Mouse (Mus musculus): ENCODE results near the gene Pomgnt1. TPM values are rescaled to one million over a fixed set of nuclear protein-coding genes. Genes with fewer than 3 reads are reported as not detected.

Gene Pomgnt1
- polyA plus RNA-seq, 2 experiments from 2014 or later: 6.6 to 10.0 TPM

DNA sequence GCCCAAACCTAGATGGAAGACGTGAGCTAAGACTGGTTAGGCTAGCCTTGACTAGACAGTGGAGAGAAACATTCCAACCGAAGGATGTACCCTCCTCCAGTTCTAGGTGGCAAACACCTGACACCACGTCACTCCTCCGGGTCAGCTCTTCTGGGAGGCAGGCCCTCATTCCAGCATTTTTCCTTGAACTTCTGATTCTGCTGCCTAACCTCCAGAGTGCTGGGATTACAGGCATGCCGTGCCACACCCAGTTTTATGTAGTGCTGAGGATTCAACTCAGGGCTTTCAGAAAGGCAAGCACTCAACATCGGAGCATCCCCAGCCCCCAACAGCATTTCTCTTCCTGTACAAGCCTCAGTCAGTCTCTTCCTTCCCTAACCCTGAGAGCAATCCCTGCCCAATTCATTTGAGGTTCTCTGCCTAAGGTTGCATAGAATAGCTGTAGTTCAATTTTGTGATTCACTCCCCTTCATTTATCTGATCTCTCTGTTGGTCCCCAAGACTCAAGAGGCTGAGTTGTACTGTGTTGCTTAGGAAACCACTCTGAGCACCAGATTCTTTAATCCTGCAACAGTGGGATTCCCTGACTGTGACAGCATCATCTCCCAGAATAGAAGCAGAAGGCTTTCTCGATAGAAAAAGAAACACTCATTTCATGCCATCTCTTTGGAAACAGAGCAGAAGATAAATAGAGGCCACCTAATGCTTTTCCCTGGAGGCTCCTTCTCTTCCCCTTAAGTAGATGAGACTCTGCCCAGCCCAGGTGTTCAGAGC lies 17.3 kb downstream of the Pomgnt1 start:
- ATAC-seq: no peak

DNA sequence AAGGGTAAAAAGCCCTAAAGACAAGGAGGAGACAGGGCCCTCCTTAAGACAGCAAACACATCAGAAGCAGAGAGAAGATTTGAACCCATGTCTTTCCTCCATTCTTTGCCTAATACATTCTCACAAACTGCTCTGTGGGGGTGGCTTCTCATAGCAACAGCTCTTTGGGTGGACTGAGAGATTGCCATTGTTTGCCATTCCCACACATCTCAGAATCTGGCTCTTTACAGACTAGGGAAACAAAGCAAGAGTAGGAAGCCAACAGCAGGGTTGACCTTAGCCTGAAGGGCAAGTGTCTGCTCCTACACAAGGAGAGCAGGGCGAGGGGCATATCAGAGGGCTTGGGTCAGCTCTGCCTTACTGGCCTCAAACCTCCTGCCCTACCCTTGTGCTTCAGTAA lies 18.1 kb downstream of the Pomgnt1 start:
- no peak for ATAC-seq

DNA sequence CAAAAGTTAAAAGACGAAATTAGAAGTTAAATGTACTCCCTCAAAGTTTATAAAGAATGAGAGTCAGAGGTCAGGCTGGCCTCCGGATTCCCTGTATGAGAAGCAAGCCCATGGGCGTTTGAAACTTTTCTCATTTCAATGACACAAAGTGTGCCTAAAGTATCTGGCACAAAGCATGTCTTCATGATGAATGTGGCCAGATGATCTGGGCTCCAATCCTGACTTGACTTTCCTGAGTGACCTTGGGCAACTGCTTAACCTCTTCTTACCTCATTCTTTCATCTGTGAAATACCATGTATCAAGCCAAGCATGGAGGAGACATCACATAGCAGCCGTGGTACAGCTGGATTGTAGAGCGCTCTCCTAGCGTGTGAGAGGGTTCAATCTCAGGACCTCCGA lies 18.6 kb downstream of the Pomgnt1 start:
- no peak for ATAC-seq

DNA sequence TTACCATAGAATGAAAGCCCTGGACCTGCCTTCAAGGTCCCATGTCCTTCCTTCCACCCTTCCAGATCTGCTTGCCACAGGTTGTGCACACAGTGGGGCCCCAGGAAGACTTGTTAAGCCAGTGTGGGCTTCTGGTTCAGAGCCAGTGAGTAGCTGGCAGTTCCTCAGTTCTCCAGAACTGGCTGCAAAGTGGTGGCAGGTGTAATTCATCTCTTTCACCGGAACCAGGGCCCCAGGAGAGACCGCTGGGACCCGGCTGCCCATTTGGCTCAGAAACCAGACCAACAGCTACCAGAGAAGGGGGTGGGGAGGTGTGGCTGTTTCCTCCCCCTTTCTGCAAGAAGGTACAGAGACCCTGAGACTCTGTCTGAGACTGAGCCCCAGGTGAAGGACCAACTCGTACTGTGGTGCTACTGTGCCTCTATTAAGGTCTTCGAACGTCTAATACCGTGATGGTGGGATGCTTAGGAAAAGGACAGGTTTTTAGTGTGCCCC lies 19.7 kb downstream of the Pomgnt1 start:
- ATAC-seq: peak; percentile 38

DNA sequence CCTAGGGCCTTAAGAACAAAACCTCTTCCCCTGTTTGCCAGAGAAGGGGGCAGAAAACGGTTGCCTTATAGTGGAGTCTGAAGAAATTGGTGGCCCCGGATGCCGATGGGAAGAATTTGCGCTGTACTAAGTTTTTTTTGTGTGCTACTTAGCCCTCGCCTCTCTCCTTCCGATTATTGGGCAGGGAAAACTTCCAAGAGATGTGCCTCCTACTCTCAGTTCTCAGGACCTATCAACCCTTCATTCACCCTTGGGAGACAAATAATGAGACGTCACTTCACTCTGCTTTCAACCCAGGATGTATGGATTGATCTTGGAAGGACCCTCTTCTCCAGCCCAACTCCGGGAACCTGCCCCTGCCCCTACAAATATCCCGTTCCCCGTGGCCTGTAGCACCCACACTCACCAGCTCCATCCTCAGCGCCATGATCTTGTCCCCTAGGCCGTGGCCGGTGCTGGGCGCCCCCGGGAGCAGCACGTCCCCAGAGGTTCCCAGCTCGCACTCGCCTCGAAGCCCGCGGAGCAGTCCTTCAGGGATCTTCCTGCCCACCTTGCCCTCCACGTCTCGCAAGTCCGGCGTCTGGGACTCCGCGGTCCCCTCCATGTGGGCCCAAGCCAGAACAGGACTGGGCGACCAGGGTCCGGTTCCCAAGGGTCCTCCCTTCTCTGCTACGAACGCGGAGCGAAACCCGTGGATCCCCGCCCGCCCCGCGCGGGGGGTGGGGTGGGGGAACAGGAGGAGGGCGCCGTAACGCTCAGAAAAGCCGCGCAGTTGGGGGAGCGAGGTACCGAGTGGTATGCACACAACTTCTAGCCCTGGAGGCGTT lies 20.5 kb downstream of the Pomgnt1 start:
- ATAC-seq: peak; percentile 57

DNA sequence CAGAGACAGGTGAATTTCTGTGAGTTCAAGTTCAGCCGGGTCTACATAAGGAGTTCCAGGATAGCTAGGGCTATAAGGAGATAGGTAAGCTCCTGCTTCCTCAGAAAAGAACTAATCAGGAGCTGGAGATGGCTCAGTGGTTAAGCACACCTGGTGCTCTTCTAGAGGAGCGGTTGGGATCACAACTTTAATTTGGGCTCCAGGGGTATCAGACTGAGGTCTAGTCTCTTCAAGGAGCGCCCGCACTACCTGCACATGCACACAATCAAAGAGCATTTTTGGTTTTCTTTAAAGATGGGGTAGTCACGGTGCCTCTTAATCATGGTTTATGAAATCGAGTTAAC lies 26.1 kb downstream of the Pomgnt1 start:
- ATAC-seq: no peak

DNA sequence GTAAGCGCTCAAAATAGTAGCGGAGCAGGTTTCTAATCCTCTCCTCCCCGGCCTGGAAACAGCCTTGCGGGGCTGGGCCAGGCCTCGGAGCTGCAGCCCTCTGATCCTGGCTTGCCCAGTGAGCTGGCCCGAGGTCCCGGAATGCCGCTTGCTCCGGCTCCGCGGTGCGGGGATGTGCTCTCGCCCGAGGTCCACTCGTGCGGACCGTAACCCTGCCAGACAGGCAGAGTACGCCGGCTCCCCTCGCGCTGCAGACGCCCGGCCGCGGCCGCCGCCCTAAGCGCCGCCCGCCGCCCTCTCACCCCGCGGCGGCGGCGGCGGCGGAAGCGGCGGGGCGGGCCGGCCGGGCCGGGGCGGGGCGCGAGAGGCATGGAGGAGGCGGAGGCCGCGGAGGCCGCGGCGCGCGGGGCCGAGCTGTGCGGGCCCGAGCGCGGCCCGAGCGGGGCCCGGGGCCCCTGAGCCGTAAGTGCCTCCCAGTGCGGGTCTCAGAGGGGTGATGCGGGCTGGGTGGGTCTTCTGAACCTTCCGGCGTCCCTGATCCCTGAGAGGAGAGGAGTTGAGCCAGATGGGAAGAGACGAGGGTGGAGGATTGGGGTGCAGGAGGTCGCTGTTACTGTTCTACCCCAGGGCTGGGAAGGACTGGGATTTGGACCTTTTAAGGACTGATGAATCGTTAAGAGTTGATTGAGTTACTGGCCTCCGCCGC lies 26.7 kb downstream of the Pomgnt1 start:
- peak; percentile 92 for ATAC-seq

DNA sequence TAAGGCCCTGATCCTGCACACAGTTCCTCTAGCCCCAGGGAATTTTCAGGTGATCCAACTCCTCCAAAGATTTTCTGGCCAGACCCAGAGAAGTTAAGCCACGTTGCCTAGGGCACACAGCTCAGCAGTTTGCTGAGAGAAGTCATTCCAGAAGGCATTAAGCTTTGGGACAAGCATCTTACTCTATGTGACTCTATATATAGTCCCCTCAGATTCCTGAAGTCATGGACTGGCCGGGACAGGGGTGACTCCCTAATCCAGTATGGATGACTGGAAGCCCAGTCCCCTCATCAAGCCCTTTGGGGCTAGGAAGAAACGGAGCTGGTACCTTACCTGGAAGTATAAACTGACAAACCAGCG lies 27.2 kb downstream of the Pomgnt1 start:
- no peak for ATAC-seq

DNA sequence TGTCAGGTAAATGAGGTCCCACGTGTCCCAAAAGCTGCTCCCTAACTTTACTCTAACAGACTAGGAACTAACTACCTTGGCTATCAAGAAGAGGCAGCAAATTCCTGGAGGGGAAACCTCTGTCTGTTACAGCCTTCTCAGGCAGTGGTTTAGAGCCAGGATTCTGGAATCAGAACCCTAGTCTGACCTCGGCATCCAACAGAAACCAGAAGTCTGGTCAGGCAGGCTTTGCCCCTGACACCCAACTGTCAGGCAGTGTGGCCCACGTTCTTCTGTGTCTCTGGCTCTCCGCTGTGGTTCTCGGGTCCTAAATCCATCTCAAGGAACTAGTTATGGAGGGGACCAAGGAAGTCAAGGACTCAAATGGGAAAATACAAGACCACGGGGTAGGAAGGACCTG lies 27.6 kb downstream of the Pomgnt1 start, which contains the start of gene Lurap1:
Gene Lurap1 (minus strand): TSS at position 101 of the 400 bp plus-strand sequence.
- no peak for ATAC-seq

DNA sequence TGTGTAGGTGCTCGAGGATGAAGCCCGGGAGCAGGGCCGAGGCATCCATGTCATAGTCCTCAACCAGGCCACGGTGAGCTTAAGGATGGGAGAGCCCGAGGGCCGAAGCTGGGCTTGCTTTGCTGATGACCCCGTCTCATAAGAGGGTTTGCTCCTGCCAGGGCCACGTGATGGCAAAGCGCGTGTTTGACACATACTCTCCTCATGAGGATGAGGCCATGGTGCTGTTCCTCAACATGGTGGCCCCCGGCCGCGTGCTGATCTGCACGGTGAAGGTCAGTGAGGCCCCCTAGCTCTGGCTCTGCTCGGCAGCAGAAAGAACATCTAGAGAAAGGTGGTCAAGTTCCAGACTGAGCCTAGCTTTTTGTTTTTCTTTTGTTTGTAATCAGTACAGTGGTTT lies 29.1 kb downstream of the Pomgnt1 start:
- no peak for ATAC-seq

DNA sequence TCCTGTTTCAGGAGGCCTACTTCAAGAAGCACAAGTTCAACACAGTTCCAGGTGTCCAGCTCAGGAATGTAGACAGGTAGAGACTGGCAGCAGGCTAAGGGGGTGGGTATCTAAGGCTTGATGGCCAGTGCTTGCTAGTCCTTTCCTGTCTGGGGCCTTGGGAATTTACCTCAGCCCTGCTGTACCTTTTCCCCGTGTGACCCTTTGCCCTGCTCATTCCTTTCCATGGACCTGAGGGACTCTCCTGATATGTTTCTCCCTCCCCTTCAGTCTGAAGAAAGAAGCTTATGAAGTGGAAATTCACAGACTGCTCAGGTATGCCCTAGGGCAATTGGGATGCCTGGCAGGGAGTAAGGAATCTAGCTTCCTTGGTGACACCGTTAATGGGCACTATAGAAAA lies 34.2 kb downstream of the Pomgnt1 start:
- ATAC-seq: no peak

DNA sequence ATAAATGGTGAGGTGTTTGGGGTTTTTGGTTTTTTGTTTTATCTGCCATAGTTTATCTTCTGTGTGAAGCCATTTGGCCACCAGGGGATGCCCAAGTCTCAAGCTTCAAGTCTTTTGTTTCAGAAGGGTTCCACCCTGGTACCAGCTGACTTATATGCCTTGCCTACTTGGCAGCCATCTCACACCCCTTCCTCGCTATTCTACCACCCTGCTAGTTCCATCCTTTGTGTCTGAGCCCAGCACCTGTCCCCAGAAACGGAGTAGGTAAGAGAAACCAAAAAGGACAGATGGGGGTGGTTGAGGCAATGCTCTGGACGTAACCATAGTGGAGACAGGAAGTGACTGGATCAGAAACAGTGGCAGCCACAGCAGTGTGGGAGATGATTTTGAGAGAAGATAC lies 36.3 kb downstream of the Pomgnt1 start:
- peak; percentile 83 for ATAC-seq

DNA sequence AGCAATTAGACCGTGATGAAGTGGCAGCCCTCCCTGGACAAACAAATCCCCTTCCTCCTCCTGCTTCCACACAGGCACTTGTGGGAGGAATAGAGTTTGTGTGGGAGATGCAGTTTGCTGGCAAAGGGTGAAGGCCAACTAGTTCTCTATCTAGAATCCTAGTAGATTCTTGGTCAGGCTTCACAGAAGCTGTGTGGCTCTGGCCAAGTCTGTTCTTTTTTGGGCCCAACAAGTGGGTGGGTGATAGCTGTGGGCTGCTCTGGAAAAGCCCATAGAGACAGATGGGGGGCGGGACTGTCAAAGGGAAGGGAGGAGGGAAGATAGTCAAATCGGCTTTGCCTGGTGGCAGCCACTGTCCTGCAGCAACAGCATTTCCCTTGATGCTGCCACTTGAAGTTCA lies 37.1 kb downstream of the Pomgnt1 start:
- no peak for ATAC-seq

DNA sequence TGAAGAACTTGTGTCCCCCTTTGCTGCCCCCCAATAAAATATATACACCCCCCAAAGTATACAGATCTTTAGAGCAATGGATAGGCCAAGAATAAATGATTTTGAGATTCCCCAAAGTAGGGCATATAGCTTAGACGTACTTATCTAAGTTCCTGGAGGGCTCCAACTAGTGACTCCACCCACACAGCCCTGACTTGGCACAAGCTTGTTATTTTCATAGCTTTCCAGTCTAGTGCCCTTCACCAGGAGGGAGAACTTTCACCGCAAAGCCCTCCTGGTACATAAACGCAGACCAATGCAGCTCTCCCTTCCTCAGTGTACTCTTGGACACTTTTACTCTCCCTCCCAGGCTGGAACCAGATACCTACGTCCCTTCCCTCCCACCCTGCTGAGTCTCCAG lies 38.5 kb downstream of the Pomgnt1 start:
- ATAC-seq: no peak

DNA sequence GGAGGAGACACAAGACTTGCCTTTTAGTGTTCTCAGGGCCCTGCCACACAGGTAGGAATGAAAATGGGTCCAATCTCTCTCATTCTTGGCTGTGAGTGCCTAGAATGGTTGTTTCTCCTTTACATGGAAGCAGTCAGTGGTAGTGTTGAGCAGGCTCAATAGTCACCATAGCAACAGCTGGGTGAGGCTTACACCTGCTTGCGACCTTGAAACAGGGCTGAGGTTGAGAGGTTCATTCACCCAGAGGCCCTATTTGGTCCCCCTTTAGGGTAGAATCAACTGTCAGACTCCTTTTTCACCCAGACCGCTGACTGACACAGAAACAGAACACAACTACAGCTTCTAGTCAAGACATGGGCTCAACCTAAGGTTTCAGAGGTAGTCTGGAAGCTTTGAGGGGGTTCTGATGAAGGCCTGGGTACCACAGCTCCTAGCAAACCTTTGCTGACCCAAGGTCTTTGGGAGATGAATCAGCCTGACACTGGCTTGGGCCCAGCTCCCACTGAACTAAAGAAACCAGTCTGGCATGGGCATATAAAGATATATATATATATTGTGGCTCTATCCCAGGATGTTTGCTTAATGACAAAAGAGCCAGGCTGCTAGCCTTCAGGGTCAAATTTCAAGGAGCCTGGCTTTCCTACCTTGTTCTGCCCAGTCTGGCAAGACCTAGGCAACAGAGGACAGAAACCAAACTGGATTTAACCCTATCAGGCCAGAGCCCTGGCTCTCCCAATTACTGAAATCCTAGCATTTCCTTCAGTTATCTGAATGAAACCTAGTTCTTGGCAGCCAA lies 41.3 kb downstream of the Pomgnt1 start:
- no peak for ATAC-seq

DNA sequence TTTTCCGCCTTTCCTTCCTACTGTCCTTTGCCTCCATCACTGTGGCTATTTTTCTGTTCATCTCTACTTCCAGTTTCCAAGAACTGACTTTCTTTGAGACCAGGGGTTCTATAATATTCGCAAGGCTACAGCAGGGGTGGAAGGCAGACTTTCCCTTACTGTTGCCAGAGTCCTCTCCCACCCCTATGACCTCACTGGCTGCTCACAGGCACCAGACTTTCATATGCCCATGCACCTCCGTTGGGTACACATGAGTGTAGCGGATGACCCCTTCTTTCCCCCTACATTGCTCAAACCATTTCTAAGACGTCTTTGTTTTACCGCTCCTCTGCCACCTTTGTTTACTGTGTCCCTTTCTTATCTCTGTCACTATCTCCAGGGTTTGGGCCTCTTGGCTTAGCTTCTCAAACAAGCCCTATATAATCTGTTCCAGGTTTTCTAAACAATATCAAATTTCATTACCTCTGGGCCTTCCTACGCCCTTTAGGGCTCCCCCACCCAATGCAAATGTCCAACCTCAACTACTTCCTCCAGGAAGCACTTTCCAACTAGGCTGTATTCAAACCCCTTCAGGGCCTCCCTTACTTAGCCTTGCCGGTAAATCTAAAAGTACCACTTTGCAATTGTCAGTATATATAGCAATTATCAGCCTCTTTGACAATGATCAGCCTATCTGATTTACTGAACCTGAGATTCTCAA lies 42.2 kb downstream of the Pomgnt1 start:
- no peak for ATAC-seq

DNA sequence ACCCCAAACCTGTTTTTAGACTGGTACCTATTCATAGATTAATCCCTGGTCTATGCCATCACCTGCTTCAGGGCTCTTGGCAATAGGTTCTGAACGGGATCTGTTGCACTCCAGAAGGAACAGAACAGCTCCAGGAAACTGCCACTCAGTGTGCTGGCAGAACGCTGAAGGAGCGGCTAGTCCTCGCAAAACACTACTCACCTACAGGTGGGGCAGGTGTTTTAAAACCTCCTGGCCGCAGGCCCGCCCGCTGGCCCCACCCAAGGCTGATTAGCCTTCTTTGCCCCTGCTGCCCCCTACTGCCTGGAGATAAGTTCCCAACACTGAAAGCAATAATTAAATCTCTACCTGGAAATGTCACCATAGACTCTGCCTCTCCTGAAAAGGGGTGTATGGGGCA lies 43.8 kb downstream of the Pomgnt1 start, which contains the start of gene Tspan1:
Gene Tspan1 (minus strand): TSS at position 198 of the 400 bp plus-strand sequence.
- no peak for ATAC-seq

DNA sequence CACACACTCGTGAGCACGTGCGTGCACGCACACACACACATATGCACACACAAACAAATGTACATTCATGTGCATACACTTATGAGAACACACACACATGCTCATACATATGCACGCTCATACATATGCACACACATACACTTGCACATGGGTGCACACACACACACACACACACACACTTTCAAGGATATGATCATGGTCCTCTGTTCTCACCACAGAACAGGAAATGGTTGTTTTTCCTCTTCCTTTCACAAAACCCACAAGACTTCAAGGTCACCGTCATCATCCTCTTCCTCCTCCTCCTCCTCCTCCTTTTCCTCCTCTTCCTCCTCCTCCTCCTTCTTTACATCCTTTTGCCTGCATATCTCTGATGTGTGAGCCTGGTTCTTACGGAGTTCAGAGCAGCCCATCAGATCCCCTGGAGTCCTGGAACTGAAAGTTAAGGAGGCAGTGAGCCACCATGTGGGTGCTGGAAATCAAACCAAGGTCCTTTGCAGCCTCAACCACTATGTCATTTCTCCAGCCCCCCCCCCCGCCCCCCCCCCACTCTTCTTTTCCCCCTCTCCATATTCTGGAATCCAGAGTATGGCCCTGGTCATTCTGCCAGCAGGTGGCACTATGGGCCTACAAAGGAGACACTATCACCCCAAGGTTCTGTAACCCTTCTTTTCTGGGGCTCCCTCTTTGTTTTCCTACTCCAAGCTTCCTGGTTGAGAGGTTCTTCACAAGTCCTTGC lies 45.1 kb downstream of the Pomgnt1 start:
- ATAC-seq: peak; percentile 84

DNA sequence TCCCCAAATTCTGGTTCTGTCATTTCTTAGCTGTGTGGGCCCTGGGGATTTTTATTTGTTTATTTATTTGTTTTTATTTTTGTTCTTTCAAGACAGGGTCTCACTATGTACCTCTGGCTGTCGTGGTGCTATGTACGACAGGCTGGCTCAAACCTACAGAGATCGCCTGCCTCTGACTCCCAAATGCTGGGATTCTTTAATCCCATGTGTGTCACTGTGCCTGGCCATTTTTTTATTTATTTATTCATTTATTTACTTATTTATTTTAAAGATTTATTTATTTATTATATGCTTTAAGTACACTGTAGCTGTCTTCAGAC lies 45.7 kb downstream of the Pomgnt1 start:
- ATAC-seq: no peak

DNA sequence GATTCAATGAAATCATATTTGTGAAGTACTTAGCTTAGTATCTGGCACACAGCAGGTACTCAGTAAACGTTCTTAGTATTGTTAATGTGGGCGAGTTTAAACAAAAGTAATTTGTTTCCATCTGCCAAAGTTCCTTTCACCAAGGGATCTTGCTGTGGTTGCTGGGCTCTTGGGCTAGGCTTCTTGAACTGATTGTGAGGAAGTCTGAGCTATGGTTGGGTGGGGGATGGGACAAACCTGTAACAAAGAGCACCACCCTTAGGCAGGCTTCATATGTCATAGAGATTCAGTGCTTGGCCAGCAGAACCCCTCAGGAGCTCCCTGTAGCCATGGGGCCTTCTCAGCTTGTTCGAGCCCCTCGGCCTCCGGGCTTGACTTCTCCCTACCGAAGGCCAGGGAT lies 49.4 kb downstream of the Pomgnt1 start, which contains the start of the genes 1700042G07Rik and Gm49337:
Gene 1700042G07Rik (plus strand): TSS at position 301 of the 400 bp plus-strand sequence.
Gene Gm49337 (plus strand): TSS at position 313 of the 400 bp plus-strand sequence.
- ATAC-seq: no peak

DNA sequence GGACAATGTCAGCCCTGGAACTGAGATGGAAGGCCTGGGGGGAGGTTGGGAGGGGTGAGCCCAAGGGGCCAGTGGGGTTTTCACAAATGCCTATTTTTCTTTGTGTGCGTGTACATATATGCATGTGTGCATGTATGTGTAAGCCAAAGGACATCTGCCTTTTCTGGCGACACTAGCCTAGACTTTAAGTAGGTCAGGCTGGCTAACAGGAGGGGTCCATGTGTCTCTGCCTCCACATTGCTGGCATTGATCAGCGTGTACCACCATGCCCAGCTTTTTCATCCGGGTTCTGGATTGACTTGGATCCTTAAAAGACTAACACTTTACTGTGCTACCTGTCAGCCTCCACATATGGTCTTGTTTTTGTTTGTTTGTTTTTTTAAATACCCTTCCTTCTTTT lies 50.1 kb downstream of the Pomgnt1 start:
- no peak for ATAC-seq
